Mouse (Mus musculus) urinary bladder, postnatal 4 days (tissue): Measurements from ENCODE around the gene Slc25a1.

Experiments used
- DNase-seq, 2 experiments: peaks; one replicate each; pipeline ENCODE4 v3.0.0; 2021 to 2022; ENCODE audit warnings: low spot score in 2 of 2

Slc25a1 gene

GRCm38 (mm10) chr16:17921325-17922162 is 6.5 kb downstream of the Slc25a1 start:
- DNase-seq = peak; percentile 90 to 96

DNA sequence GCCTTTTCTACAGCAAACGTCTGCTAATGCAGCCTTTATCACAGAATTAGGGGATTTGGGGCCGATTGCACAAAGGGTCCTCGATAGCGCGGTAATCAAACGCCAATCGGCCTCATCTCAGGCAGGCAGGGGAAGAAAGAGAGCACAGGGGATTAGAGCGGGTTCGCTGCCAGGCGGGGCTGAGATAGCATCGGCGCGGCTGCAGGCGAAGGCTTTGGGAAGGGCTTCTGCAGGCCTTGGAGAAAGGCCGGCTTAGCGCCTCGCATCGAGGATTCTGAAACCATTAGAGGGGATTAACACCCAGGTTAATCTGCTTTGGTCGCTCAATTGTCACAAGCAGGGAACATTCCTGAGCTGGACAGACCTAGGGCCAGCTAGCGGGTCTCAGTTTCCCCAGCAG is 7.4 kb downstream of the Slc25a1 start:
- DNase-seq = no peak

- no peak for DNase-seq
Measured at GRCm38 (mm10) chr16:17914307-17915249, 13.4 kb downstream of the Slc25a1 start, which contains the start of gene Gsc2. Gsc2 (minus strand) TSS chr16:17915059.

DNA sequence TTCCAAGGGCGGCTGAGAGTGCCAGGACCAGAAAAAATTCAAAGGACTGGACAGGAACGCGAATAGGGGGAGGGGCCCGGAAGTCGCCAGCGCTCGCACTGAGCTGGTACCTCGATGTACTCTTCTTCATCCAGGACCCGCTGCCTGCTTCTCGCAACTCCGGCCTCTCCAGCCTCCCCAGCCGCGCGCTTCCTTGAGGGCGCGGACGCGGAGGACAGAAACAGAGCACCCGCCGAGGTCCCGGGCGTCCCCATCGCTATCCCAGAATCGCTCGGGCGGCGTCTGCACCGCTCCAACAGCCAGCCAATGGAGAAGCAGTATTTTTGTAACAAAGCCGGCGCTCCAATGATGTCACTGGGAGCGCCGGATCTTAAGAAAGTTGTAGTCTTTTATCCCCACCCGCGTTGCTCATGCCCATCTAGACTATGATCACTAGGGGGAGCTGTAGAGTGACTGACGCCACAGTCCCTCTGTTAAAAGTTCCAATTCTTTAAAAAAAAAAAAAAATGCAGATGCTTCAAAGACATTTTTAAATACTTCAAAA is 16.9 kb downstream of the Slc25a1 start, which contains the start of gene Ess2:
Gene Ess2 (minus strand): TSS at position 297 of the 544 bp plus-strand sequence.
- DNase-seq = peak; percentile 84 to 85

DNA sequence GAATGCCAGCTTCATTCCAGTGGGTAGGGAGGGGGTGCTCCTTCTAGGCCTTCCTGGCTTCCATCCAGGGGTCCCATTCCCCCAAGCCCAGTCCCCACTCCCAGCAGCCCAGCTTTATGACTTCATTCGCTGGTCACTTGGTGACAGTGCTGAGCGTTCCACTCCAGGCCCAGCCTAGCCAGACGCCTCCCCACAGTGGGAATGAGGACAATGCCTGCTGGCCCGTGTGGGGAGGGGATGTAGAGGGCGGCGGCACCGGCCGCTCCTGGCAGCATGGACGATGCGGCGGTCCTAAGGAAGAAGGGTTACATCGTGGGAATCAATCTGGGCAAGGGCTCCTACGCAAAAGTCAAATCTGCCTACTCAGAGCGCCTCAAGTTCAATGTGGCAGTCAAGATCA is 29.6 kb downstream of the Slc25a1 start, which contains the start of the genes Dgcr2 and Tssk2:
Gene Dgcr2 (minus strand): TSS at position 101 of the 400 bp plus-strand sequence.
Gene Tssk2 (plus strand): TSS at position 176 of the 400 bp plus-strand sequence.
- no peak for DNase-seq

- DNase-seq = no peak
Measured at GRCm38 (mm10) chr16:17896091-17896490, 31.9 kb downstream of the Slc25a1 start.

- DNase-seq = no peak
Measured at GRCm38 (mm10) chr16:17893923-17894322, 34.1 kb downstream of the Slc25a1 start, which contains the start of gene Tssk1. Tssk1 (plus strand) TSS chr16:17894223.

DNA sequence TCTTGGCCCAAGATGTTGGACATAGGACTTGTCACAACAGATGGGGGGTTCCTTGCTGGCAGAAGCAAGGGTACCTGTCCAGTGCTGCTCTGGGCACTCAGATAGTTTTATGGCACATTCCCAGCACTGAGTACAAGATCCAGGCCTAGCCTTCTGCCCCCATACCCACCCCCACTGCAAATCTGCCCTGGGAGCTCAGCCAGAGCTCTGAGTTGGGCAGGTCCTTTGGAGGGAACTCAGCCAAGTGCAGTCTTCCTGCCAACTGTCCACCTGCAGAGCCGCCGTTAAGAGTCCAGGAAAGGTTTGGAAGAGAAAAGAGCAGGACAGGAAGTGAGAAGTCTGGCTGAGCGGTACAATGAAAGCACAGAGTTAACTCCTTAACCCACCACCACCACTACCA is 35.4 kb downstream of the Slc25a1 start:
- no peak for DNase-seq

DNA sequence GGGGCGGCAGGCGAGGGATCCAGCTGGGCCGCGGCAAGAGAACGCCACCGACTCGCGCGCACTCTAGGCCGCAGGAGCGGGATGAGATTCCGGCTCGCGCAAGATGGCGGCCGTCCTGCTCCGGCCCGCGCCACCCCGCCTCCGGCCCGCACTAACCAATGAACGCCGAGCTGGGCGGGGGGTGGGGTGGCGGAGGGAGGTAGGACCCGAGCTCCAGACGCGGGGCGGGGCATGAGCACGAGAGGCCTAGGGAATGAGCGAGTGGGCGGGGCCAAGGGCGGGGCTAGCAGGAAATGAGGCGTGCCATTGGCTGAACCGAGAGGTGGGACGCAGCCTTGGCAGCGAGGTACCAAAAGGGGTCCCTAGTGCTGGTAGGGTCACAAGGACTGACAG is 36.5 kb downstream of the Slc25a1 start, which contains the start of gene Gm20518:
Gene Gm20518 (minus strand): TSS at position 105 of the 393 bp plus-strand sequence.
- DNase-seq = peak; percentile 98 to 100

GRCm38 (mm10) chr16:17890917-17891566 is 37.0 kb downstream of the Slc25a1 start:
- DNase-seq = peak; percentile 53 to 78

GRCm38 (mm10) chr16:17890342-17890727 is 37.7 kb downstream of the Slc25a1 start:
- no peak for DNase-seq

DNA sequence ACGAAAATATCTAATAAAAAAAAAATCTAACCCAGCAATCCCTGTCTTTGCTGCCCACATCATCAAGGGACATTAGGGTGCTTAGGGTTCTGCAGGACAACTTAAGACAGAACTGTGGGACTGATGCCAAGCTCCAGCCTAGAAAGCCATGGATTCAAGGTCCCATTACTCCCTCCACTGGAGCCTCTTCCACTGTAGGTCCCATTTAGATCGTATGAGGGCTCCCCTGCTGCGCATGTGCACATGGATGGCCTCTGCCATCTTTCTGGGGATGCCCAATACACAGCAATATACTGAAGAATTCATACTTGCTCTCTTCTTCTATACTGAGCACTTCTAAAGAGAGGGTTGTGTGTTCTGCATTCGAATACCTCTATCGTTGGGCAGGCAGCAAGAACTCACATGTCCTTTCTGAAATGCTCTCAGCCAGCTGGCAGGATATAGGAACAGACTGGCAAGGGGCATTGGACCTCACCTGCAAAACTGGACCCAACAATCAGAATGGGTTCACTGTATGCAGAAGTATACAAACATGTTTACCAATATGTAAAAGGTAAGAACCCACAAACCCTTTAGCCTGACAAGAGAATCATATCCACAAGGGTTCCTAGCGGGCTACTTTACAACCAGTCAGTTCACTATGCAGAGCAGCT is 38.2 kb downstream of the Slc25a1 start:
- DNase-seq = no peak

- no peak for DNase-seq
Measured at GRCm38 (mm10) chr16:17884116-17884515, 43.9 kb downstream of the Slc25a1 start.

DNA sequence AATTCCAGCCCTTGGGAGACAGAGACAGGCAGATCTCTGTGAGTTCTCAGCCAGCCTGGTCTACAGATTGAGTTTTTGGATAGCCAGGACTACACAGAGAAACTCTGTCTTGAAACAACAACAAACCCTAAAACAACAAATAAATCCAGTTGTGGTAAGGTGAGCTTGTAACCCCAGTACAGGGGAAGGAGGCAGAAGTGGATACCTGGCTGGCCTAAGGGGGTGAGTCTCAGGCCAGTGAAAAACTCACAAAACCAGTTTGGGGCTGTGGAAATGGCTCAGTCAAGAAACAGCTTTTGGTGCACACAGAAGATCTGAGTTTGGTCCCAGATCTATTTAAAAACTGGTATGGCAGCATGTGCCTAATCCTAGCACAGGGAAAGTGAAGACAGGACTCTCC is 45.8 kb downstream of the Slc25a1 start:
- DNase-seq = no peak

DNA sequence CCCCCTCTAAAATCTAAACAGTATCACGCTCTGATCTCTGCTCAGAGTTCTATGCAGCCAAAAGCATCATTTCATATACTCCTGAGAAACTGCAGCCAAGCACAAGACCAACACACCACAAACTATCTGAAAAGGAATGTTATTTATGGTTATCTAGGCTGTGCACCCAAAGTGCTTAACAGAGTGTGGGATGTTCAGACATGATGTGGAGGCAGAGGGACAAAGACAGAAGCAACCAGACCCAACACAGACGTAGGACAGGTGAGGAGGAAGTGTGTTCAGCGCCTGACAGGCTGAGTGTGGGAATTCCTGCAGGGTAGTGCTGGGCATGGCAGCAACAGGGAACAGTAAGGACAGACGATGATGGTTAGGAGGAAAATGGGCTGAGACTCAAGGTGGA is 48.4 kb downstream of the Slc25a1 start:
- DNase-seq = no peak

DNA sequence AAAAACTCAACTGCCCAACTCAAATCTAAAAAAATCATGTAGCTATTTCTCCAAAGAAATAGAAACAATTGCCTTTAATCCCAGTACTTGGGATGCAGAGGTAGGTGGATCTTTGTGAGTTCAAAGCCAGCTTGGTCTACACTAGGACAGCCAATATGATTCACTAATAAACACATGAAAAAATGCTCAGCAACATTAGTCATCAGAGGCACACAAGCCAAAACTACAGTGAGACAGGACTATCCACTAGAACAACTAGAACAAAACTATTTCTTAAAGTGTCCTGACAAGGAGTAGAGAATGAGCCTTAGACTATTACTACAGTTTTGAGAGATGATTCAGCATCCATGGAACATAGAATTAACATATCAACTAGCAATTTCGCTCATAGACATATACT is 51.9 kb downstream of the Slc25a1 start:
- no peak for DNase-seq
